ENCODE assay signal across 9 mouse cellular contexts in the genomic region with DNA sequence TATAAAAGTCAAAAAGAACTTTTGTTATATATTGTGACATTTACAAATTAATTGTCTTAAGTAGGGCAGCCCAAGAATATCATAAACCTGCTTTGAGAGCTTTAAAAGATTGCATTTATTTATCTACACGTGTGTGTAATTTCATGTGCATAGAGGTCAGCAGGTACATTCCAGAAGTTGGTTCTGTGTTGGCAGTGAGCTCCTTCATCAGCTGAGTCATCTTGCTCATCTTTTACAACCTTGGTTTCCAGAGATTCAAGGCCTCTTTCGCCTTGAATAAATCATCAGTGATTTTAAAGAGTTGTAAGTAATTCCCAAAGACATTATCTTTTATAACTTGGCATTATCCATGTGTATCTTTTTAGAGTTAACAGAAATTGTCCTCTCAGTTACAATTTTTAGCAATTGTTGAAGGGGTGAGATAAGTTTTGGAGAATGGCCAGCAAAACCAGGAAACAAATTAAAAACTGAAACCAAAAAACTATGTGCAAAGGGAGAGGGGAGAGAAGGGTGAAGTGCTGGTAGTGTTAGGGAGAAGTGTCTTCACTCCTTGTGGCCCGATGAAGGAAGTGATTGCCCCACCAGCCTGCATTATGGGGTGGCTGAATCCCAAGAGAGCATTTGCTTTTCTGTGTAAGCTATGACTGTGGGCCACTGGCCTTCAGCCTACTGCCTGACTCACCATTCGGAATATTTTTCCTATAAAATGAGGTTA. TPM values are rescaled to one million over a fixed set of nuclear protein-coding genes. Genes with fewer than 3 reads are reported as not detected.
DNase-seq lines count a peak whose midpoint lies in the region; ATAC-seq and TF ChIP-seq lines count a peak whose summit lies in the region.
"Had no signal": no experiment of that assay in that cellular context is flagged by ENCODE, and none has a peak within 500 bp of the region (broad histone marks: within the 10 kb centered on the region; RNA-seq: fewer than 3 reads in every experiment).

No protein-coding gene starts in this region.

- DNase-seq in heart, adult 18-20 months: peak; percentile 42 to 43
- DNase-seq in neural tube, embryonic 10.5 days (ENCODE audit: extremely low spot score, low spot score): no peak
- DNase-seq in embryo, embryonic 11 days: no peak
- no peak for DNase-seq in right cerebral cortex, postnatal 36 days (ENCODE audit: low spot score in 2 of 2)
- DNase-seq: cerebellum, adult 11 months had no signal

- TF ChIP-seq CTCF in small intestine, adult 2 months (IDR thresholded peaks at IDR 0.05; ENCODE audit: extremely low read depth, insufficient read length, insufficient replicate concordance, low read depth, low read length): peak; percentile 18; the same call in 1 of the 2 replicates

- no peak for ATAC-seq in heart, embryonic 11.5 days (replicated peaks; ENCODE audit: insufficient number of reproducible peaks, low FRiP score, low TSS enrichment)
- ATAC-seq in neural tube, embryonic 12.5 days (ENCODE audit: low FRiP score, low read depth): peak; percentile 23; the same call in 1 of the 2 replicates
- ATAC-seq in embryonic facial prominence, embryonic 15.5 days (ENCODE audit: insufficient number of reproducible peaks, low FRiP score, low TSS enrichment, low read depth): no peak

- 91% methylated on average over 4 of the region's 4 CpGs for WGBS in heart, embryonic 11.5 days (ENCODE audit: insufficient replicate concordance)
- WGBS in neural tube, embryonic 12.5 days: 63% methylated on average over 4 of the region's 4 CpGs
- 79% methylated on average over 4 of the region's 4 CpGs for WGBS in embryonic facial prominence, embryonic 15.5 days
- 19% methylated on average over 4 of the region's 4 CpGs for WGBS in small intestine, adult 2 months

- no peak for TF ChIP-seq POLR2A in small intestine, adult 2 months (IDR thresholded peaks at IDR 0.05; ENCODE audit: low read depth, low read length)

- peaks cover 24% of the 10 kb centered on the region for H3K4me1 ChIP-seq in heart, embryonic 11.5 days (ENCODE audit: control insufficient read depth, insufficient read depth, low read length)
- H3K4me1 ChIP-seq in neural tube, embryonic 12.5 days: peaks cover 33% of the 10 kb centered on the region
- peaks cover 29% of the 10 kb centered on the region for H3K4me1 ChIP-seq in embryonic facial prominence, embryonic 15.5 days
- peaks cover 14% of the 10 kb centered on the region; the same call in 1 of the 2 replicates for H3K4me1 ChIP-seq in small intestine, adult 2 months (ENCODE audit: control insufficient read depth, insufficient read depth, insufficient read length, low read length)

- H3K4me2 ChIP-seq in heart, embryonic 11.5 days: no peak overlapping the region
- H3K4me2 ChIP-seq in neural tube, embryonic 12.5 days (replicated peaks): no peak overlapping the region
- no peak overlapping the region for H3K4me2 ChIP-seq in embryonic facial prominence, embryonic 15.5 days (replicated peaks)

- no peak overlapping the region for H3K27ac ChIP-seq in heart, embryonic 11.5 days (ENCODE audit: low read depth, low read length)
- H3K27ac ChIP-seq in neural tube, embryonic 12.5 days: no peak overlapping the region
- H3K27ac ChIP-seq in embryonic facial prominence, embryonic 15.5 days (replicated peaks): 0 out of 2 replicates have a peak overlapping the region, but pooled peaks have one; percentile 3
- H3K27ac ChIP-seq in small intestine, adult 2 months (ENCODE audit: insufficient read depth, low read depth, low read length): peak overlapping the region; percentile 76

- no peak overlapping the region for H3K4me3 ChIP-seq in heart, embryonic 11.5 days (ENCODE audit: low read depth, low read length)
- no peak overlapping the region for H3K4me3 ChIP-seq in neural tube, embryonic 12.5 days
- no peak overlapping the region for H3K4me3 ChIP-seq in embryonic facial prominence, embryonic 15.5 days (replicated peaks)
- no peak overlapping the region for H3K4me3 ChIP-seq in small intestine, adult 2 months (ENCODE audit: low read depth, low read length)

- no peak overlapping the region for H3K9ac ChIP-seq in heart, embryonic 11.5 days (ENCODE audit: low read depth, low read length)
- H3K9ac ChIP-seq in neural tube, embryonic 12.5 days: no peak overlapping the region
- no peak overlapping the region for H3K9ac ChIP-seq in embryonic facial prominence, embryonic 15.5 days

- H3K9me3 ChIP-seq in heart, embryonic 11.5 days (replicated peaks; ENCODE audit: control insufficient read depth, low read length): no peaks in the 10 kb centered on the region
- no peaks in the 10 kb centered on the region for H3K9me3 ChIP-seq in neural tube, embryonic 12.5 days
- H3K9me3 ChIP-seq in embryonic facial prominence, embryonic 15.5 days (replicated peaks): no peaks in the 10 kb centered on the region

- no peaks in the 10 kb centered on the region for H3K36me3 ChIP-seq in heart, embryonic 11.5 days (ENCODE audit: control insufficient read depth, insufficient read depth, low read length)
- no peaks in the 10 kb centered on the region for H3K36me3 ChIP-seq in neural tube, embryonic 12.5 days
- H3K36me3 ChIP-seq in embryonic facial prominence, embryonic 15.5 days: no peaks in the 10 kb centered on the region
- H3K36me3 ChIP-seq in small intestine, adult 2 months (ENCODE audit: control insufficient read depth, insufficient read depth, low read length): no peaks in the 10 kb centered on the region

- H3K27me3 ChIP-seq in heart, embryonic 11.5 days (ENCODE audit: control insufficient read depth, insufficient read depth, low read length): no peaks in the 10 kb centered on the region
- no peaks in the 10 kb centered on the region for H3K27me3 ChIP-seq in neural tube, embryonic 12.5 days (replicated peaks)
- H3K27me3 ChIP-seq in embryonic facial prominence, embryonic 15.5 days: no peaks in the 10 kb centered on the region
- H3K27me3 ChIP-seq in small intestine, adult 2 months (ENCODE audit: control insufficient read depth, insufficient read depth, low read length): no peaks in the 10 kb centered on the region

RNA-seq across cellular contexts. Expression of a gene that starts 41.4 kb away (rescaled TPM):
- total RNA-seq in heart, adult 18-20 months (2021): 10 to 100 TPM; 23.3 to 23.6 TPM
- polyA plus RNA-seq in heart, embryonic 11.5 days (2014; fragmentation: Nextera tagmentation; extraction: Ambion mirVana): 12.9 and 14.0 TPM in 2 replicates
- 18.2 and 19.5 TPM in 2 replicates for polyA plus RNA-seq in neural tube, embryonic 12.5 days (2016; fragmentation: Nextera tagmentation; extraction: Ambion mirVana)
- 20.7 and 23.3 TPM in 2 replicates for polyA plus RNA-seq in embryonic facial prominence, embryonic 15.5 days (2015; fragmentation: Nextera tagmentation; extraction: Ambion mirVana)
- polyA plus RNA-seq in small intestine, adult 2 months (2012; rRNA removed): 12.0 and 51.4 TPM in 2 replicates

RNA-seq across cellular contexts. Expression of a gene that starts 58.8 kb away (rescaled TPM):
- total RNA-seq in heart, adult 18-20 months (2021): 1 to 10 TPM; 3.8 to 4.1 TPM
- polyA plus RNA-seq in heart, embryonic 11.5 days (2014; fragmentation: Nextera tagmentation; extraction: Ambion mirVana): 27.4 and 31.3 TPM in 2 replicates
- polyA plus RNA-seq in neural tube, embryonic 12.5 days (2016; fragmentation: Nextera tagmentation; extraction: Ambion mirVana): 51.3 and 55.6 TPM in 2 replicates
- 47.1 and 48.2 TPM in 2 replicates for polyA plus RNA-seq in embryonic facial prominence, embryonic 15.5 days (2015; fragmentation: Nextera tagmentation; extraction: Ambion mirVana)
- polyA plus RNA-seq in small intestine, adult 2 months (2012; rRNA removed): 6.2 and 10.2 TPM in 2 replicates

Comparison
In these comparisons a context has a peak if more than half of its experiments do, and no peak if none do; other contexts are left out.
1. DNase-seq: peak in heart, adult 18-20 months (2 of 2); none in neural tube, embryonic 10.5 days (single experiment), embryo, embryonic 11 days (single experiment) and right cerebral cortex, postnatal 36 days (0 of 2).
2. H3K27ac ChIP-seq: peak in embryonic facial prominence, embryonic 15.5 days (single experiment) and small intestine, adult 2 months (single experiment); none in heart, embryonic 11.5 days (single experiment) and neural tube, embryonic 12.5 days (single experiment).